Mouse (Mus musculus) adipocyte (in vitro differentiated cells): ENCODE results near the gene Mmp3.
"Not testable (repeated sequence)": the region's sequence is repeated elsewhere in the genome, so short reads cannot be mapped to it uniquely, and the experiment has no call there.

Experiments
- DNase-seq: peaks from one replicate; pipeline ENCODE4 v3.0.0-alpha.2; 2016; ENCODE audit warnings: low spot score

The Mmp3 gene

GRCm38 (mm10) chr9:7445522-7445921 is at the start of gene Mmp3:
Gene Mmp3, plus strand, starts transcription at chr9:7445822.
- DNase-seq = no peak

- not testable (repeated sequence) for DNase-seq
These were observed 49.1 kb upstream of the Mmp3 start for GRCm38 (mm10) chr9:7396556-7396955.

- DNase-seq = peak; percentile 45
These were observed 7.7 kb downstream of the Mmp3 start for GRCm38 (mm10) chr9:7453302-7453701.

GRCm38 (mm10) chr9:7470262-7470661 is 24.6 kb downstream of the Mmp3 start:
- no peak for DNase-seq

- no peak for DNase-seq
These were observed 38.2 kb downstream of the Mmp3 start for GRCm38 (mm10) chr9:7483684-7484394.

GRCm38 (mm10) chr9:7501138-7501537 is 55.5 kb downstream of the Mmp3 start:
- DNase-seq = no peak

GRCm38 (mm10) chr9:7502051-7502450 is 56.4 kb downstream of the Mmp3 start, which contains the start of gene Mmp10:
Gene Mmp10, plus strand, starts transcription at chr9:7502352.
- DNase-seq = no peak
